Mouse (Mus musculus) heart, embryonic 14.5 days (tissue): ENCODE measurements around the gene C130073F10Rik. TPM values are rescaled to one million over a fixed set of nuclear protein-coding genes. Genes with fewer than 3 reads are reported as not detected.
"Not testable (repeated sequence)": the region's sequence is repeated elsewhere in the genome, so short reads cannot be mapped to it uniquely, and the experiment has no call there.

Experiments
- ATAC-seq: fragments of 200-750 bp; cut with Nextera tagmentation; 2 replicates; pipeline ENCODE4 v1.8.0; 2017; ENCODE audit warnings: low read depth, moderate TSS enrichment; ENCODE audit not compliant: insufficient number of reproducible peaks, insufficient read depth, low FRiP score
- H3K27ac ChIP-seq, 2 experiments: fragments of 200-500 bp in 1 of 2; fragments of 300-500 bp in 1 of 2; sonication (generic) in 1 of 2; replicated peaks in 1 of 2; 2 replicates each; pipeline ENCODE4 v1.5.1; 2012 to 2014; ENCODE audit warnings: low read depth in 2 of 2, low read length in 2 of 2, control low read depth in 1 of 2, mild to moderate bottlenecking in 1 of 2, mixed read lengths in 1 of 2; ENCODE audit not compliant: control insufficient read depth in 1 of 2, insufficient read depth in 1 of 2
- H3K27me3 ChIP-seq: fragments of 300-500 bp; sonication (generic); 2 replicates; pipeline ENCODE4 v1.6.1; 2014; ENCODE audit warnings: mild to moderate bottlenecking, low read length, control low read depth; ENCODE audit not compliant: control insufficient read depth, insufficient read depth
- H3K36me3 ChIP-seq: fragments of 300-500 bp; sonication (generic); 2 replicates; pipeline ENCODE4 v1.6.1; 2014; ENCODE audit warnings: mild to moderate bottlenecking, control low read depth, low read length, mixed read lengths; ENCODE audit not compliant: control insufficient read depth, insufficient read depth
- H3K4me1 ChIP-seq, 2 experiments: fragments of 200-500 bp in 1 of 2; fragments of 300-500 bp in 1 of 2; sonication (generic) in 1 of 2; 2 replicates each; pipeline ENCODE4 v1.6.1; 2012 to 2014; ENCODE audit warnings: low read length in 2 of 2, control low read depth in 1 of 2, mixed read lengths in 1 of 2; ENCODE audit not compliant: control insufficient read depth in 2 of 2, insufficient read depth in 2 of 2
- H3K4me2 ChIP-seq: fragments of 300-500 bp; sonication (generic); 2 replicates; pipeline ENCODE4 v1.6.1; 2014; ENCODE audit warnings: mild to moderate bottlenecking, low read length
- H3K4me3 ChIP-seq, 2 experiments: fragments of 200-500 bp in 1 of 2; fragments of 300-500 bp in 1 of 2; sonication (generic) in 1 of 2; 2 replicates each; pipeline ENCODE4 v1.5.1; 2012 to 2014; ENCODE audit warnings: low read length in 2 of 2, mild to moderate bottlenecking in 2 of 2, control low read depth in 1 of 2, low read depth in 1 of 2, moderate library complexity in 1 of 2; ENCODE audit not compliant: control insufficient read depth in 1 of 2, insufficient read depth in 1 of 2
- H3K9ac ChIP-seq: fragments of 300-500 bp; sonication (generic); 2 replicates; pipeline ENCODE4 v1.6.1; 2014; ENCODE audit warnings: mild to moderate bottlenecking, low read length
- H3K9me3 ChIP-seq: fragments of 300-500 bp; sonication (generic); 2 replicates; pipeline ENCODE4 v1.6.1; 2016; ENCODE audit warnings: low read length, control low read depth; ENCODE audit not compliant: control insufficient read depth
- WGBS: fragments of 180-500 bp; shearing (Covaris S2); extraction: QIAGEN DNeasy Blood & Tissue Kit; methylation state at CpG from one replicate; pipeline ENCODE4 v1.1.7; 2014; 5-methylcytosine and 5-hydroxymethylcytosine counted together
- polyA plus RNA-seq: library from polyadenylated mRNA; unstranded; fragments of >200 nt; fragmentation: Nextera tagmentation; extraction: Ambion mirVana; gene quantifications from 2 replicates; pipeline ENCODE4 v1.2.1, GENCODE M21; 2014

C130073F10Rik gene
- polyA plus RNA-seq, 1 experiment from 2014 or later: not detected

GRCm38 (mm10) chr4:101860873-101861272 lies 32.7 kb downstream of the C130073F10Rik start:
- no peak for ATAC-seq
- H3K27ac ChIP-seq: no peak overlapping the region
- H3K27me3 ChIP-seq: no peaks in the 10 kb centered on the region
- 37% methylated on average over 6 of the region's 6 CpGs for WGBS
- no peaks in the 10 kb centered on the region for H3K9me3 ChIP-seq
- H3K9ac ChIP-seq: no peak overlapping the region
- H3K36me3 ChIP-seq: no peaks in the 10 kb centered on the region
- no peaks in the 10 kb centered on the region for H3K4me1 ChIP-seq
- no peak overlapping the region for H3K4me2 ChIP-seq
- H3K4me3 ChIP-seq: no peak overlapping the region

GRCm38 (mm10) chr4:101850908-101851307 lies 42.7 kb downstream of the C130073F10Rik start:
- Histone ChIP-seq H3K36me3 (no peaks in the 10 kb centered on the region), H3K27me3 (no peaks in the 10 kb centered on the region), H3K4me2 (no peak overlapping the region), H3K4me1 (no peaks in the 10 kb centered on the region), H3K4me3 (no peak overlapping the region), H3K27ac (no peak overlapping the region), H3K9ac (no peak overlapping the region), H3K9me3 (peaks cover 19% of the 10 kb centered on the region)
- ATAC-seq: no peak
- 48% methylated on average over 2 of the region's 2 CpGs for WGBS

- H3K36me3 ChIP-seq, ATAC-seq: not testable (repeated sequence)
- 90% methylated on average over 2 of the region's 4 CpGs for WGBS
Measured at GRCm38 (mm10) chr4:101843923-101844322, 49.7 kb downstream of the C130073F10Rik start, which contains the start of gene B020004J07Rik. Gene B020004J07Rik (minus strand): TSS chr4:101844023.

More at GRCm38 (mm10) chr4:101843923-101844322, 49.7 kb downstream of the C130073F10Rik start, which contains the start of gene B020004J07Rik:
- not testable (repeated sequence) for H3K9me3 ChIP-seq, H3K4me3 ChIP-seq, H3K27me3 ChIP-seq, H3K4me2 ChIP-seq, H3K4me1 ChIP-seq, H3K27ac ChIP-seq, H3K9ac ChIP-seq

Other genes starting within 250 kb of the C130073F10Rik start
- 84.4 and 85.3 TPM in 2 replicates for gene Leprot, start 246.1 kb downstream of the C130073F10Rik start, polyA plus RNA-seq
- 1.3 TPM in 2 replicates for gene Lepr, start 176.4 kb downstream of the C130073F10Rik start, polyA plus RNA-seq
- not detected in 2 replicates for gene B020004J07Rik, start 49.8 kb downstream of the C130073F10Rik start, polyA plus RNA-seq
- not detected in 2 replicates for gene Gm12800, start 15.3 kb upstream of the C130073F10Rik start, polyA plus RNA-seq
- not detected in 2 replicates for gene Gm12794, start 46.6 kb upstream of the C130073F10Rik start, polyA plus RNA-seq
- not detected in 2 replicates for gene Gm12790, start 87.3 kb upstream of the C130073F10Rik start, polyA plus RNA-seq
- gene Gm12789, start 92.8 kb upstream of the C130073F10Rik start, polyA plus RNA-seq: not detected in 2 replicates
- 29.2 and 30.5 TPM in 2 replicates for gene Pde4b, start 193.8 kb upstream of the C130073F10Rik start, polyA plus RNA-seq